Mouse (Mus musculus) left cerebral cortex, adult 18-20 months (tissue): ENCODE results near the gene Prdm5. TPM values are rescaled to one million over a fixed set of nuclear protein-coding genes. Genes with fewer than 3 reads are reported as not detected.

ENCODE experiments used
- DNase-seq, 2 experiments: peaks; one replicate each; pipeline ENCODE4 v3.0.0; 2021 to 2022; ENCODE audit warnings: low spot score in 2 of 2, mixed read lengths in 1 of 2
- total RNA-seq, 2 experiments: library from RNA; stranded (reverse); gene quantifications; 2 replicates each; pipeline ENCODE4 v1.2.3; 2021

Prdm5 gene
- total RNA-seq, 2 experiments from 2014 or later = 5.5 to 6.0 TPM

- DNase-seq = no peak
Observed at GRCm38 (mm10) chr6:65930523-65930922, 151.7 kb downstream of the Prdm5 start.

GRCm38 (mm10) chr6:65932776-65933175, 154.0 kb downstream of the Prdm5 start:
- DNase-seq = no peak

GRCm38 (mm10) chr6:65933177-65933576, 154.4 kb downstream of the Prdm5 start:
- no peak for DNase-seq

GRCm38 (mm10) chr6:65935566-65936281, 156.9 kb downstream of the Prdm5 start:
- no peak for DNase-seq

GRCm38 (mm10) chr6:65950492-65950891, 171.7 kb downstream of the Prdm5 start:
- no peak for DNase-seq

GRCm38 (mm10) chr6:65952309-65952708, 173.5 kb downstream of the Prdm5 start, which contains the start of gene 4930544G11Rik:
Gene 4930544G11Rik, plus strand, starts transcription at chr6:65952609.
- DNase-seq = no peak

GRCm38 (mm10) chr6:65969386-65970111, 190.8 kb downstream of the Prdm5 start:
- no peak for DNase-seq

- no peak for DNase-seq
Observed at GRCm38 (mm10) chr6:65970410-65970809, 191.6 kb downstream of the Prdm5 start.

Other genes with a start within 250 kb of the Prdm5 start
- gene Ndnf, start 107.4 kb upstream of the Prdm5 start, total RNA-seq = 10 to 100 TPM in 1 of 2 experiments, 1 to 10 TPM in 1; 10.0 to 14.0 TPM
- not detected for gene 4930544G11Rik, start 173.6 kb downstream of the Prdm5 start, total RNA-seq